Mouse (Mus musculus) stomach, embryonic 16.5 days (tissue): ENCODE data around the gene March7. TPM values are rescaled to one million over a fixed set of nuclear protein-coding genes. Genes with fewer than 3 reads are reported as not detected.
A peak's percentile ranks its signal among the peaks of the same experiment; 100 is the strongest.

Experiments
- ATAC-seq: fragments of 200-750 bp; cut with Nextera tagmentation; 2 replicates; pipeline ENCODE4 v1.8.0; 2017; ENCODE audit warnings: moderate number of reproducible peaks, moderate TSS enrichment; ENCODE audit not compliant: insufficient read depth, low FRiP score
- H3K27ac ChIP-seq: fragments of 300-500 bp; sonication (generic); 2 replicates; pipeline ENCODE4 v1.5.1; 2014; ENCODE audit warnings: low read length
- H3K27me3 ChIP-seq: fragments of 300-500 bp; sonication (generic); 2 replicates; pipeline ENCODE4 v1.6.1; 2014; ENCODE audit warnings: low read length, control low read depth, mixed read lengths; ENCODE audit not compliant: control insufficient read depth, insufficient read depth
- H3K36me3 ChIP-seq: fragments of 300-500 bp; sonication (generic); 2 replicates; pipeline ENCODE4 v1.6.1; 2014; ENCODE audit warnings: low read length; ENCODE audit not compliant: control insufficient read depth, insufficient read depth
- H3K4me1 ChIP-seq: fragments of 300-500 bp; sonication (generic); 2 replicates; pipeline ENCODE4 v1.6.1; 2014; ENCODE audit warnings: low read length, control low read depth, mixed read lengths; ENCODE audit not compliant: control insufficient read depth, insufficient read depth
- H3K4me2 ChIP-seq: fragments of 300-500 bp; sonication (generic); 2 replicates; pipeline ENCODE4 v1.6.1; 2014; ENCODE audit warnings: low read depth, low read length, mixed read lengths
- H3K4me3 ChIP-seq: fragments of 300-500 bp; sonication (generic); replicated peaks from 2 replicates; pipeline ENCODE4 v1.5.1; 2014; ENCODE audit warnings: mild to moderate bottlenecking, low read length
- H3K9ac ChIP-seq: fragments of 300-500 bp; sonication (generic); 2 replicates; pipeline ENCODE4 v1.6.1; 2014; ENCODE audit warnings: low read length
- H3K9me3 ChIP-seq: fragments of 300-500 bp; sonication (generic); replicated peaks from 2 replicates; pipeline ENCODE4 v1.6.1; 2016; ENCODE audit warnings: low read length, control low read depth; ENCODE audit not compliant: control insufficient read depth
- WGBS: fragments of 180-500 bp; shearing (Covaris S2); extraction: QIAGEN DNeasy Blood & Tissue Kit; methylation state at CpG from one replicate; pipeline ENCODE4 v1.1.7; 2014; 5-methylcytosine and 5-hydroxymethylcytosine counted together
- polyA plus RNA-seq: library from polyadenylated mRNA; unstranded; fragments of >200 nt; fragmentation: Nextera tagmentation; extraction: Ambion mirVana; gene quantifications from 2 replicates; pipeline ENCODE4 v1.2.1, GENCODE M21; 2015

The March7 gene
- polyA plus RNA-seq, 1 experiment from 2014 or later: 68.9 TPM

- Histone ChIP-seq H3K4me2 (0 out of 2 replicates have a peak overlapping the region, but pooled peaks have one; percentile 96), H3K27ac (no peak overlapping the region), H3K36me3 (no peaks in the 10 kb centered on the region), H3K27me3 (no peaks in the 10 kb centered on the region), H3K4me3 (no peak overlapping the region), H3K4me1 (peaks cover 15% of the 10 kb centered on the region), H3K9me3 (no peaks in the 10 kb centered on the region), H3K9ac (no peak overlapping the region)
- no peak for ATAC-seq
- WGBS: 83% methylated on average over 8 of the region's 8 CpGs
Measured at GRCm38 (mm10) chr2:60285107-60285617, 75.5 kb downstream of the March7 start.

- Histone ChIP-seq H3K4me2 (no peak overlapping the region), H3K4me1 (peaks cover 9% of the 10 kb centered on the region; the same call in 1 of the 2 replicates), H3K4me3 (no peak overlapping the region), H3K9me3 (no peaks in the 10 kb centered on the region), H3K36me3 (no peaks in the 10 kb centered on the region), H3K27me3 (no peaks in the 10 kb centered on the region), H3K27ac (no peak overlapping the region), H3K9ac (no peak overlapping the region)
- ATAC-seq: no peak
- WGBS: 84% methylated on average over 4 of the region's 4 CpGs
Measured at GRCm38 (mm10) chr2:60288606-60289005, 78.9 kb downstream of the March7 start.

- no peak for ATAC-seq
- no peak overlapping the region for H3K27ac ChIP-seq
- no peak overlapping the region for H3K4me2 ChIP-seq
- peaks cover under 1% of the 10 kb centered on the region; the same call in 1 of the 2 replicates for H3K4me1 ChIP-seq
- H3K9ac ChIP-seq: no peak overlapping the region
- no peaks in the 10 kb centered on the region for H3K9me3 ChIP-seq
- no peaks in the 10 kb centered on the region for H3K36me3 ChIP-seq
- H3K4me3 ChIP-seq: no peak overlapping the region
- no peaks in the 10 kb centered on the region for H3K27me3 ChIP-seq
- 38% methylated on average over 1 of the region's 1 CpGs for WGBS
Measured at GRCm38 (mm10) chr2:60289451-60289850, 79.8 kb downstream of the March7 start.

GRCm38 (mm10) chr2:60291381-60291780 is 81.7 kb downstream of the March7 start:
- WGBS: 86% methylated on average over 4 of the region's 4 CpGs
- Histone ChIP-seq H3K9me3 (no peaks in the 10 kb centered on the region), H3K9ac (no peak overlapping the region), H3K27ac (no peak overlapping the region), H3K27me3 (no peaks in the 10 kb centered on the region), H3K36me3 (no peaks in the 10 kb centered on the region), H3K4me2 (no peak overlapping the region), H3K4me3 (no peak overlapping the region), H3K4me1 (no peaks in the 10 kb centered on the region)
- no peak for ATAC-seq

- no peaks in the 10 kb centered on the region for H3K4me1 ChIP-seq
- no peaks in the 10 kb centered on the region for H3K9me3 ChIP-seq
- no peak for ATAC-seq
- no peak overlapping the region for H3K9ac ChIP-seq
- H3K4me2 ChIP-seq: no peak overlapping the region
- no peaks in the 10 kb centered on the region for H3K36me3 ChIP-seq
- no peaks in the 10 kb centered on the region for H3K27me3 ChIP-seq
- WGBS: 75% methylated on average over 3 of the region's 3 CpGs
- H3K4me3 ChIP-seq: no peak overlapping the region
- H3K27ac ChIP-seq: no peak overlapping the region
Measured at GRCm38 (mm10) chr2:60298266-60298665, 88.6 kb downstream of the March7 start.

GRCm38 (mm10) chr2:60299323-60299722 is 89.6 kb downstream of the March7 start:
- no peaks in the 10 kb centered on the region for H3K27me3 ChIP-seq
- no peaks in the 10 kb centered on the region for H3K36me3 ChIP-seq
- H3K9me3 ChIP-seq: no peaks in the 10 kb centered on the region
- no peak overlapping the region for H3K4me2 ChIP-seq
- H3K27ac ChIP-seq: no peak overlapping the region
- no peaks in the 10 kb centered on the region for H3K4me1 ChIP-seq
- 79% methylated on average over 2 of the region's 2 CpGs for WGBS
- ATAC-seq: no peak
- no peak overlapping the region for H3K4me3 ChIP-seq
- no peak overlapping the region for H3K9ac ChIP-seq

Other genes starting within 250 kb of the March7 start
- gene Baz2b, start within 50 bp of the March7 start, polyA plus RNA-seq: 41.5 and 49.2 TPM in 2 replicates
- gene Cd302, start 74.6 kb downstream of the March7 start, polyA plus RNA-seq: 35.9 and 39.5 TPM in 2 replicates
- 0.86 and 1.0 TPM in 2 replicates for gene Ly75, start 173.4 kb downstream of the March7 start, polyA plus RNA-seq